Mouse (Mus musculus) testis, postnatal 14 days (tissue): ENCODE measurements at regions not wholly inside any gene's neighbourhood (a gene's known extent, or its start where the extent isn't known, plus 50 kb on each side); places are given as distances from the start of the nearest gene placed in this dataset.

Source experiments
- DNase-seq: peaks from one replicate; pipeline ENCODE4 v3.0.0; 2021; ENCODE audit warnings: low spot score

DNA sequence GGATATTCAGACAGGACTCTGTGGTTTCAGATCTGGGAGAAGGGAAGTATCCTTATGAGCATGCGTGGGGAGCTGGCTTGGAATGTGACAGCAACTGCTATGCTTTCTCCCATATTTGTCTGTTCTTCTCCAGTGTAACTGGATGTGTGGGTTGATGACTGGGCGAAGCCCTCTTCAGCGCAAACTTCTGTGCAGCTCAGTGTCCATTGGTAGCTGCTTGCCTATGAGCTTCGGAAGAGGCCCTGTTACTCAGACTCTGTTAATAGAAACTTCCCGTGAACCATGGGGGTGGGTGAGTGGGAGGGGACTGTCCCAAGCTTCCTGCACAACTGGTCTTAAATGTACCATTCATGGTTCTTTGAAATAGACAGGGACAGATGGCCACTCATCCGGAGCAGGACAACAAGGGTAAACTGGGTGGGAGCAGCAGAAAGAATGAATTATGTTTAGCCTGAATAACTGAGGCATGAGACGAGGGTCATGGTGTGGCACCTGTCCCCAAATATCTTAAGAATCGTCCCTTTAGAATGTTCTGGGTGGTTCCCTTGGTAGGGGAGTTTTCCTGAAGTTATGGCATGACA is 141.1 kb upstream of the Plxnc1 start:
- no peak for DNase-seq

DNA sequence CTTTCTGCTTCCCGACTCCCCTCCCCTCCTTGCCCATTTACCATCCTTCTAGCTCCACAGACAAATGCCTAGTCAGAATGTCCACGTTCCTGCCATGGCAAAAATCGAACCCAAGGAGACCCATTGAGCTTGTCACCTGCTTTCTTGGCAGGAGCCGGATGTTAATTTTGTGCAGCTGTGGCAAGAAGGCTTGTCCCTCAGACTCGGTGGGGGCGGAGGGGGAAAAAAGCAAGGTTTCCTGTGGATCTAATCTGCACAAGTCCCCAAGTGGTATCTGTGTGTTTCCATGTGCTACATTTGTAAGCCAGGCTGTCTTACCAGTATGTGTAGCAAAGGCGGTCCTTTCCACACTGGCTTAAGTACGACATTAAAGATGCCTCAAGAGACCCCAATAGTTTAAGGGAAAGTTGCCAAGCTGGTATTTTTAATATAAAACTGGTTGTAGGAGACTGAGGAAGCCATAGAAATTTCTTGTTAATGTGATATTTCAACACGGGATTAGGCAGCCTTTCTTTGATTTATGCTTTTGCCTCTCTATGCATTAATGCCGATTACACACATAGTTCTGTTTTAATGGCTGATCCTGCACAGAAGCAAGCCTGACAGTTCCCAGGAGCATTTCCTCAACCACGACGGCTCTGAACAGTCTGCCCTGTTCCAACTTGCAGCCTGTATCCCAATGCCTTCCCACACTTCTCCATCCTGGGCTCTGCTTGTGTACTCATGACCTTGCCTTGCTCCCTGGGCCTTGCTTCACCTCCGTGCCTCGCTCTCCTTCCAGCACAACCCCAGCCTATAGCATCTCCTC is 138.9 kb upstream of the Plxnc1 start:
- no peak for DNase-seq

GRCm38 (mm10) chr10:95082634-95083033 is 138.0 kb upstream of the Plxnc1 start:
- no peak for DNase-seq

GRCm38 (mm10) chr10:95079979-95080378 is 135.3 kb upstream of the Plxnc1 start:
- no peak for DNase-seq

DNA sequence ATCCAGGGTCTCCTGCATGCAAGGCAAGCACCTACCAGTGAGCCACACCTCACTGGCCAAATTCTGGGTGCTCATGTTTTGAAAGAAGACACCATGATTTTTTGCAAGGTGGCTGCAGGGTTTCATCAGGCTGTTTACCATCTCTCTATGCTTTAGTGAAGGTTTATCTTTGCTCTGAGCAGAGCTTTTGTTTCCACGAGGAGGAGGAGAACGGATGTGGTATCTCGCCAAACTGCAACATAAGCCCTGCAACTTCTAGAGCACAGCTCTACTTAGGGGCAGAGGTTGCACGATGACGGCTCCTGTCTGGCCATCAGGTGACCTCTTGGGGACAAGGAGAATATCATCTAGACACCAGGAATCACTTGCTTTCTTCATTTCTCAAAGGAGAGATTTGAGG is 131.8 kb upstream of the Plxnc1 start:
- no peak for DNase-seq

GRCm38 (mm10) chr10:95075897-95076296 is 131.3 kb upstream of the Plxnc1 start:
- no peak for DNase-seq

GRCm38 (mm10) chr10:95074959-95075590 is 130.4 kb upstream of the Plxnc1 start:
- no peak for DNase-seq

DNA sequence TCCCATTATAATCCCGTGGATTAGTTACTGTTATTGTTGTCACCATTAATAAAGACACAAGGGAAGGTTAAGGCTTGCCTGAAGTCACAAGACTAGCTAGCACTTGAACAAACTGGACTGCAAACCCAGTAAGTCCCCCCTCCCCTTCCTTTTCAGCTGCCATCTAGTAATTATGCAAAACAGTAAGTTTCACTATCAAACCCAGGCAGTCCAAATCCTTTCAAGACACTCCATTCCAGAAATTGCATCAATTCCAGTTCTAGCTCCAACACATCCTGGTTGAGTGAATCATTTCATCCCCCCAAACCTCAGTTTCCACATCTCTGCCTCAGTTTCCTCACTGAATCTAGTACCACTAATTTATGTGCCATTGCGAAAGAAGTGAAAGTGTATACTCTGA is 129.7 kb upstream of the Plxnc1 start:
- no peak for DNase-seq

GRCm38 (mm10) chr10:95067971-95068370 is 123.3 kb upstream of the Plxnc1 start:
- DNase-seq, result no peak

- DNase-seq, result no peak
Measured at GRCm38 (mm10) chr10:95066774-95067173, 122.1 kb upstream of the Plxnc1 start.

DNA sequence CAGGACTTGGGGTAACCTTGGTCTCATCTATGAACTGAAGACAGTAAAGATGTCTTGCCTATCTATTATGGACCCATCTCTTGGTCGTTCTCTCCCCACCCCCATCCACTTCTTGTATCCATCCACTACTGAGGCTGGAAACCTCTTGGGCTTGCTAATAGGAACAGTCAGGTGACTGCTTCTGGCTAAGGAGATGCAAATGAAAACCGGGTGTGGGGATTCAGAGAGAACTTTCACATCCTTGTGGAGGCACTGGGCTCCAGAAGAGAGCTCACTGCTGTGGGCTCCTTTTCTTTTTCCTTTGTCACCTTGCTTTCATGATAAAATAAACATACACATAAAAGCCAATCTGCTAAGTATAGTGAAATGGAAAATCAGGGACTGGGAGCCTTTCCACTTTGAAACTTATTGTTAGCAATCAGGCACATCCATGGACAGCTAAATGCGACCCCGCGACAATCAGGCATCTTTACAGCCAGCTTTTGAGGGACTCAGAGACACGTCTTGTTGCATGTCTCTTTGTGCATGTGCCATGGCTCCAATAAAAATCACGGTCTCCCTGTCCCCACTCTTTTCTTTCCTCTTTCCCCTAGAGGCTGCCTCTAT is 115.0 kb upstream of the Plxnc1 start:
- no peak for DNase-seq

GRCm38 (mm10) chr10:95059078-95059477 is 114.4 kb upstream of the Plxnc1 start:
- no peak for DNase-seq

GRCm38 (mm10) chr10:95057051-95057714 is 112.5 kb upstream of the Plxnc1 start:
- no peak for DNase-seq

DNA sequence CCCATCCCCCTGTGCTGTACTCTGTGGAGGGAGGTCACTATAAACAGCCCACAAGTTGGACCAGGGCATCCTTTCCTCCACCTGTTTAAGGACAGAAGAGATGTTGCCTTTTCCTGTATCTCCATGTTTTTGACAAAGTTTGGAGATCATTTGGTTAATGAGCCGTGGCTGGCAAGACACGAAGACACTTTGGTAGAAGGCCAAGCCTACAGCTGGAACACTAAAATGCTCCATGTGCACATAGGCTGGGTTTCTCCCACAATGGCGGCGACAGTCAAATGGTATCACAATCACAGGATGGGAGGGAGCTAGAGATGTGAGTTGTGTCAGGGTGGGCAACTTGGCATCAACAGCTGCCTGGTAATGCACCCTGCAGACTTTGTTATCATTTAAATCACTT is 111.9 kb upstream of the Plxnc1 start:
- DNase-seq, result no peak

GRCm38 (mm10) chr10:95054869-95055268 is 110.2 kb upstream of the Plxnc1 start:
- DNase-seq, result no peak

DNA sequence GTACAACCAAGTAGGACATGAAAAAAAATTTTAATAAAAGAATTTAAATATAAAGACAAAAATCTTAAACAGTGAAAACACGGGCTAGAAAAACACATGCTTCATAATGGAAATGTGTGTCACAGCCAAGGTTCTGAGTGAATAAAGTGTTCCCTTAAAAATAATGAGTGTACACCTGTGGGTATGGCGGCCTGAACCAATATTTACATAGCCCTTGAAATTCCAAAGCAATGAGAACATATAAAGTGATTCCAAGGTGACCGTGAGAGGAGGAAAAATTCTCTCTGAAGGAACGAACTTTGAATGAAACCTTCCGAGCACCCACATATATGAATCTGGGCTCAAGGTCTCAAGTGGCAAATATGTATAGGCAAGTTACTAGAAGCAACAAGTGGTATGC is 104.2 kb upstream of the Plxnc1 start:
- DNase-seq, result no peak

- no peak for DNase-seq
Measured at GRCm38 (mm10) chr10:95043978-95044377, 99.3 kb upstream of the Plxnc1 start.

DNA sequence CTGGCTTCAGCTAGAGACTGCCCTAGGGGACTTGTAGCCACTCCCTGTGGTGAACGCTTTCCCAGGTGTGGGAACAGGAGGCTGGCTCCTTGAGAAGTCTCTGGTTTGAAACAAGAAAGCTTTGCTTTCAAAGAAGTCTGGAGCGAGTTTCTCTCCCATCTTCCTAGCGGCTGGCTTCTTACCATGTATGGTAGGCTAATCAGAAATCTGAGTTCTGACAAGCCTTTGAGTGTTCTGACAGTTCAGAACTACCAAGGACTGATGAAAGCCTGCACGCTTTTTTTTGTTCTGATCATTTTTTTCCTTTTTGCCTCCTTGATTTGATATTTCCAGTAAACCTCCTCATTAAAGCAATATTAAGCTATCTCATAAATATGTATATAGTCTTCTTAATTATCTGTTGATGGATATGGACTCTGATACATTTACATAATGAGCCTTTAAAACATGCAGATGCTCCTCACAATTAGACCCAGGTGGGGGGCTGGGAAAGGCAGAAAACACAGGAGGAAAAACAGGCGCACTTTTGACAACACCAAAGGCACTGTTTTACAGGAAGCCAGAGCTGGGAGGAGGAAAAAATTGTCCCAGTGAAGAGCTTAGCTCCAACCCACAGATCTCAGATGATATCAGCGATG is 95.7 kb upstream of the Plxnc1 start:
- no peak for DNase-seq

DNA sequence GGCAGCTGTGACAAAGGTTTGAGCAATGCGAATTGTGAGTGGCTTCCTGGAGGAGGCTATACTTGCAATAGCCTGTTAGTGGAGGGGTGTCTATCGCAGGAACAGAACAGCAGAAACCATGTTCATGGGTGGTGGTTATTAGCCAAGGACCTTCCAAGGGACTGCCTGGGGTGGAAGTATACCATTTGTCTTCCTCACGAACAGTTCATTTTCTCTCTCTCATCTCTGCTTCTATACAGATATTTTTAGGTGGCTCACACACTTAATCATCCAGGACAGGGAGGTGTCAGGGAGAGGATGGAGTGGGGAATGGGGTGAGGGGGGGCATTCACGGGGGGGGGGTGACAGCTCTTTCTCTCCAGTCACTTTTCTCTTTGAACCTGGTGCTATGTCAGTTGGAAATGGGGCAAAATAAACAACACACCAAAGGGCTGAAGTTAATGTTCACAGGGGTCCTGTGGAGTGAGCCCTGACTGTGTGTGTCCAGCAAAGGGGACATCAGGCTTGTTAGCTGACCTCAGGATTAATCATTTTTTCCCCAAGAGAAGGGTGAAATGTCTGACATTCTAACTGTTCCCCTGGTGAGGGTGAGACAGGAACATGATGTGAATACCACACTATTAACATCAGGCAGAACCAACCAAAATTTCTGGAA is 91.5 kb upstream of the Plxnc1 start:
- DNase-seq, result no peak

GRCm38 (mm10) chr10:95035371-95035770 is 90.7 kb upstream of the Plxnc1 start:
- DNase-seq, result no peak

- DNase-seq, result no peak
Measured at GRCm38 (mm10) chr10:95034566-95034965, 89.9 kb upstream of the Plxnc1 start.
